Mouse (Mus musculus): ENCODE measurements at regions not wholly inside any gene's neighbourhood (a gene's known extent, or its start where the extent isn't known, plus 50 kb on each side); places are given as distances from the start of the nearest gene placed in this dataset.
A peak's percentile ranks its signal among the peaks of the same experiment; 100 is the strongest.

DNA sequence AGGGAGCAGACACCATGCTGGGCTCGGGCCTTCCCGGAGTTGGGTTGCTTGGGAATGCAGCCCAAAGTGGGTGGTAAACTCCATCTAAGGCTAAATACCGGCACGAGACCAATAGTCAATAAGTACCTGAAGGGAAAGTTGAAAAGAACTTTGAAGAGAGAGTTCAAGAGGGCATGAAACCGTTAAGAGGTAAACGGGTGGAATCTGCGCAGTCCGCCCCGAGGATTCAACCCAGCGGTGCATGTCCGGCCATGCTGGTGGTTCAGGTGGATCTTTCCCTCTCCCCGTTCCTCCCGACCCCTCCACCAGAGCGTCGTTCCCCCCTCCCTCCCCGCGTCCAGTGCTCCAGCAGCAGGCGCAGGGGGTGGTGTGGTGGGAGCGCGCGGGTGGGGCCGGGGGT lies 179.1 kb upstream of the Arhgef26 start:
- peak; percentile 22 for DNase-seq (ENCODE audit: low spot score)

GRCm38 (mm10) chr3:62170647-62171046 lies 167.5 kb upstream of the Arhgef26 start:
- DNase-seq (ENCODE audit: low spot score), result no peak

- no peak for DNase-seq (ENCODE audit: low spot score)
These were observed 150.2 kb upstream of the Arhgef26 start for GRCm38 (mm10) chr3:62187807-62188509.

- no peak for DNase-seq (ENCODE audit: low spot score)
These were observed 145.7 kb upstream of the Arhgef26 start for GRCm38 (mm10) chr3:62192466-62192865.

- no peak for DNase-seq (ENCODE audit: low spot score)
These were observed 143.7 kb upstream of the Arhgef26 start for GRCm38 (mm10) chr3:62194421-62194820.

GRCm38 (mm10) chr3:62196679-62197078 lies 141.5 kb upstream of the Arhgef26 start:
- no peak for DNase-seq (ENCODE audit: low spot score)

DNA sequence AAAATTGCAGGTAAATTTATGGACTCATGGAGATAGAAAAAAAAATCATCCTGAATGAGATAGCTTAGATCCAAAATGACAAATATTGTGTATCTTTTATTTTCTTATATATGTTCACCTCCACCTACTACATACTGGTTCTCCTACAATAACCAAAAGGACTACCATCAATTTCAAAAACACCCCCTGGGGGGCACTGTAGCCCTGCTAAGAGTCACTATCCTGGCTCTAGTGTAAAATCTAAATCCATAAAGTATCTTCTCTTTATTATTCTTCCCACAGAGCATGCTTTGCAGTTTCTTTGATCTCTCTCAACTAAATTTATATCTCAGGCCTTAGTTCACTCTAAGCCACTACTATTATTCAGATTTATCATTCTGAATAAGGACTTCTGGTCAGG lies 122.3 kb upstream of the Arhgef26 start:
- peak; percentile 6 for DNase-seq (ENCODE audit: low spot score)

GRCm38 (mm10) chr3:62217335-62217734 lies 120.8 kb upstream of the Arhgef26 start:
- DNase-seq (ENCODE audit: low spot score), result no peak

- no peak for DNase-seq (ENCODE audit: low spot score)
These were observed 110.4 kb upstream of the Arhgef26 start for GRCm38 (mm10) chr3:62227697-62228096.

GRCm38 (mm10) chr3:62228156-62228555 lies 110.0 kb upstream of the Arhgef26 start:
- DNase-seq (ENCODE audit: low spot score), result no peak

- DNase-seq (ENCODE audit: low spot score), result no peak
These were observed 97.1 kb upstream of the Arhgef26 start for GRCm38 (mm10) chr3:62241031-62241430.

GRCm38 (mm10) chr3:62271703-62272102 lies 66.4 kb upstream of the Arhgef26 start:
- no peak for DNase-seq (ENCODE audit: low spot score)

DNA sequence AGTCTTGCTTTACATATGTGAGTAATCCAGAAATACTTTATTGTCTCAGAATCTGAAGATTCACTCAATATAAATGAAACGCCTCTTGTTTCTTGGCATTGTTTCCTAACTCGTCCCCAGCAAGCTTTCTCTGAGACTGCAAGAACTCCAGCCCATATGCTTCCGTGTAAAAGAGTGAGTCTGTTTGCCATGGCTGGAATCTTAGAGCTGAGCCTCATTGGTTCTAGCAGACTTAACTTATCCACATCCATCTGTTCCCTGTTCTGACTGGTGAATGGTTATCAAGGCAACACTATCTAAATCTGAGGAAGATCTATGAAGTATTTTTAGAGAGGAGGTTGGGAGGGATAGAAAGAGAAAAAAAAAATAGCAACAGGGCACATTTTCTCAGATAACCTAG lies 59.9 kb upstream of the Arhgef26 start:
- no peak for DNase-seq (ENCODE audit: low spot score)

GRCm38 (mm10) chr3:62280960-62281359 lies 57.2 kb upstream of the Arhgef26 start:
- DNase-seq (ENCODE audit: low spot score), result no peak
